Mouse (Mus musculus) spleen, adult 2 months (tissue): ENCODE results near the gene Osbpl3.

ENCODE experiments used
- CTCF ChIP-seq: fragments of 200-500 bp; IDR thresholded peaks from 2 replicates; pipeline ENCODE4 v1.5.1; 2011; ENCODE audit warnings: mild to moderate bottlenecking, inconsistent platforms; ENCODE audit not compliant: insufficient read depth, insufficient read length, insufficient replicate concordance; ENCODE audit errors: extremely low read depth
- POLR2A ChIP-seq: fragments of 200-500 bp; IDR thresholded peaks from 2 replicates; pipeline ENCODE4 v1.6.1; 2011; ENCODE audit warnings: low read depth, low read length, inconsistent platforms

DNA sequence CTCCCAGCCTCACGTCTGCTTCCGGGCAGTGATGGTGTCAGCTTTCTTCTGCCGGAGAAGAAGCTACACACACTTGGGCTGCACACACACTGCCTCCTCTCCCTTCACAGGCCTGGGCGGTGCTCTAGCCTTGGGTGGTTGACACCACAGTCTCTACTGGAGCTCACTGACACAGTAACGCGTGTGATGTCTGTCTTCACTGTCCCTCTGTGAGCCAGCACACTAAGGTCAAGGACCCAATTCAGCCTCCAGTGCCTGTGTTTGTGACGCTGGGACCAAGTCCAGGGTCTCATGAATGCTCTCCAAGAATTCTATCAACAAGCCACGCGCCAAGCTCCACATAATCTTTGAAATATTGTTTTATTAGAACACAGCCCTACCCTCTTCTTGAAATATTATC lies 158.3 kb downstream of the Osbpl3 start:
- TF ChIP-seq CTCF, result no peak
- TF ChIP-seq POLR2A, result no peak
